Mouse (Mus musculus) cerebellum, adult 11-12 months (tissue): ENCODE results near the gene Itgb1.

Source experiments
- DNase-seq: peaks from one replicate; pipeline ENCODE4 v3.0.0; 2022

The Itgb1 gene

GRCm38 (mm10) chr8:128685507-128686428 is at the start of gene Itgb1:
TSS of gene Itgb1 (plus strand) at chr8:128685654.
- DNase-seq, result peak; percentile 92

- no peak for DNase-seq
These were observed 42.4 kb upstream of the Itgb1 start for GRCm38 (mm10) chr8:128643104-128643503.

GRCm38 (mm10) chr8:128645452-128645851 is 40.0 kb upstream of the Itgb1 start:
- no peak for DNase-seq

DNA sequence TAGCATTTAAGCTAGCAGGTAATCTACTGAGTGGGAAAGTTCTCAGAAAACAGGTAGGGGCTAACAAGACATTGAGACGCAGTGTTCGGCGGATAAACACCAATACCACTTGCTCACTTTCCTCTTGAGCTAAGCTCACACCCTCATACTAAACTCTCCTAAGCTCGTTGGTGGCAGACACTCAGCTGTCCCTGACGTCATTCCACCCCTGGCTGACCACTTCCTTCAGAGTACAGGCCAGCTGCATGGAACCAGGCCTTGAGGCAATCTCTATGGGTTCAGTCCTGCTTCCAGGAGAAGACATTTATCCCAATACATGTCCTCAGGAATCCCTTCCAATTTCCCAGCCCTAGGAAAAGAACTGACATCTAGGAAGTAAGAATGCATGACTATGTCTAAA is 39.0 kb upstream of the Itgb1 start:
- DNase-seq, result no peak

DNA sequence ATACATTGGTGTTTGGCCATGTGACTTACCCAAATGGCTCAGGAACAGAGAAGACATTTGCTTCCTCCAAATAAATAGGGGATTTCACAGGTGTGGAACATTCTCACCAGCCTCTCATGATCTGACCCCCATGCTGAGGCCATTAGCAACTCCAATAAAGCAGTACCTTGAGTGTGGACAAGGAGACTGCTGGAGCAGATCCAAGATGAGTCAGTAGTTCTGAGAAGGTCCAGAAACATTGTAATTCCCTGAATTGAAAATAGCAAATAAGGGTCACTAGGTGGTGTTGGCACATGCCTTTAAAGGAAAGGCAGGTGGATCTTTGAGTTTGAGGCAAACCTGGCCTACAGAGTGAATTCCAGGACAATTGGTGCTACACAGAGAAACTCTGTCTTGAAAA is 37.4 kb upstream of the Itgb1 start:
- DNase-seq, result no peak

DNA sequence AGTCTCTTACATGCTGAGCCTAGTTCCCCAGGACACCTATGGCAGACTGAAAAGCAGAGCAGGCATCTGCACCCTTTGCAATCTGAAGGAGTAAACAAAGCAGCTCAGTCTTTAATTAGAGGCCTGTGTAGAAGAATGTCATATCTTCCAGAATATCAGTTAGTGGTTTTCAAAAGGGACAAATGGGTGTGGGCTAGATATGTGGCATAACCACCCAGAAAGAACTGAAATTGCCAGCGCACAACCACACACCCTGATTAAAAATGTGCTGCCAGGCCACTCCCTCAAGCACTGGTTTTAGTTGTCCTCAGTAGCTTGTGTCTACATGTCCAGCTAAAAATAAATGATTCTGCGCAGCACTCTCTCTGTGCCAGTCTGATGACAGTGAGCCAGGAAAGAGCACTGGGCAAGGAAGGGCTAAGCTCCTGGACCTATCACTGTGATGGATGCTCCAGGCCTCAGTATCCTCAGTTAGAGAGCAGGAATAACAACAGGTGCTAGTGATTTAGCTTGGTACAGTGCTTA is 35.1 kb upstream of the Itgb1 start:
- DNase-seq, result no peak

- no peak for DNase-seq
These were observed 32.9 kb upstream of the Itgb1 start for GRCm38 (mm10) chr8:128652399-128653109.

- no peak for DNase-seq
These were observed 31.7 kb upstream of the Itgb1 start for GRCm38 (mm10) chr8:128653642-128654364.

DNA sequence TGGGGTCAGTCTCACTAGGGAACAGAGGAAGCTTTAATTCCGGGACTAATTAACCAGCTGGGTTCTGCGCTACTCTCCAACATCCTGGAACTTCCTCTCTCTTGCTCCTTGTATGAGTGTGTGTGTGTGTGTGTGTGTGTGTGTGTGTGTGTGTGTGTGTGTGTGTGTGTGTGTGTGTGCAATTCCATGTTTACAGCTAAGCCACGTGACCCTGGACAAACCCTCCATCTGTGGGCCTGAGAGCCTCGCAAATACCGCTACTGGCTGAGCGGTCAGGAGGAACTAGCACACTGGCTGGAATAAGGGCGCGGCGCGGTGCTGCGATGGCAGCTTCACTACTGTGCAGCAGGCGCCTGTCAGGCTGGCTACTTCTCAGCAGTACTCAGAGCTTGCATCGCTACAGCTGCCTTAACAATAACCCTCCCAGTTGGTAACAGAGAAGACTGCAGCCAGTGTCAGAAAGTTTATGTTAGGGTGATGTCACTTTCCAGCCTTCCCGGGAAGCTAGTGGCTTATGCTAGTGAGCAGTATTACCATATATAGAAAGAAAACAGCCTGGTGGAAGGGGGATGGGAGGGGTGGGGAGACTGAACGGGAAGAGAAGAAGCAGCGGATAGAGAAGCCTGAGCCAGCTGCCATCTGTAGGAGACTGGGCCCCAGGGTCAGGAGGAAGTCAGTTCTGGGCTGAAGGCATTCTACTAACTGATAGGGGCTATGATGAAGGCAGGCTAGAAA is 30.9 kb upstream of the Itgb1 start:
- DNase-seq, result peak; percentile 23

DNA sequence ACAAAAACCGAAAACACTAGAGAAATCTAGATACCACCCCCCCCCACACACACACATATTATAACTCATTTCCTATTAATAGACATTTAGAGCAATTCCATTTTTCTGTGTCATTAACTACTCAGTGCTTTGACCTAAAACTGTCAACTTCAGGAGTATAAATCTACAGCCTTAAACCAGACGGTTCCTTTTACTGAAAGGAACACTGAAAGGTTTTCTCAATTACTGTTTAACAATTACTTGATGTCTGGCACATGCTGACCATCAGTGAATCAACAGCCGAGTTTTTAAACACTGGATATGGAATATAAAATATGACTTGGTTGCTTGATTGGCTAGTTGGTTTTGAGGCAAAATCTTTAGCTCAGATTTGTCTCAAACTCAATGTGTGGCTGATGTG is 23.3 kb upstream of the Itgb1 start:
- no peak for DNase-seq

DNA sequence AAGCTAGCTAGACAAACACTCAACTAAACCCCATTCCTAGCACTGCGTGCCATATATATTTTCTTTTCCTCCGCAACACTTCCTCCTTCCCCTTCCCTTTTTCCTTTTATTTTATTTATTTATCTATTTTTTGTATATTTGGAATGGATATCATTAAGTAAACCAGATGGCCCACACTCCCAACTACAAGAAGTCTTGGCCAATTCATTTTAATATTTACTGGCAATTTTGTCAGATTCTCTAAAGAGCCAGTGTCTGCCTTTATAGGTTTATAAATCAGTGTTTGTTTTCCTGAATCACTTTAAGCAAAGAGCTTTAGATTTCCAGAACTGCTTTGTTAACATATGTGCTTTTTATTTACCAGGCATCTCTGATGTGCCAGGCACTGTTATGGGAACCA is 22.8 kb upstream of the Itgb1 start:
- DNase-seq, result no peak

DNA sequence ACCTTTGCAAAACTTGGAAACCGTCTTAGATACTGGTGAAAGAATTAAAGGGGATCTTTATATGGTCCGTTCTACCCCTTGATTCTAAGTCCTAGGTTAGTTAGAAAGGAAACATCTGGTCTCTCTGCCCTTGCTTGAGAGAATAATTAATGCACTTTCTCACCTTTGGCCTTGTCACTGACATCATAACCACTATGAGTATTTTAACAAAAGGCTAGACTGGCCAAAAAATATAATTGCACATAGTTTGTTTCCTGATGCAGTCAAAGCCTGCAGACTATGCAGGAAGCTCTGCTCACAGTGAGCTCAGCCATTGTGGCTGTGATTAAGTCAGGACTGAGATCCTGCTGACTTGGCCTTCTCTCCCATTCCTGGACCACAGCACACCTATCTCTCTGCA is 22.3 kb upstream of the Itgb1 start:
- DNase-seq, result no peak

DNA sequence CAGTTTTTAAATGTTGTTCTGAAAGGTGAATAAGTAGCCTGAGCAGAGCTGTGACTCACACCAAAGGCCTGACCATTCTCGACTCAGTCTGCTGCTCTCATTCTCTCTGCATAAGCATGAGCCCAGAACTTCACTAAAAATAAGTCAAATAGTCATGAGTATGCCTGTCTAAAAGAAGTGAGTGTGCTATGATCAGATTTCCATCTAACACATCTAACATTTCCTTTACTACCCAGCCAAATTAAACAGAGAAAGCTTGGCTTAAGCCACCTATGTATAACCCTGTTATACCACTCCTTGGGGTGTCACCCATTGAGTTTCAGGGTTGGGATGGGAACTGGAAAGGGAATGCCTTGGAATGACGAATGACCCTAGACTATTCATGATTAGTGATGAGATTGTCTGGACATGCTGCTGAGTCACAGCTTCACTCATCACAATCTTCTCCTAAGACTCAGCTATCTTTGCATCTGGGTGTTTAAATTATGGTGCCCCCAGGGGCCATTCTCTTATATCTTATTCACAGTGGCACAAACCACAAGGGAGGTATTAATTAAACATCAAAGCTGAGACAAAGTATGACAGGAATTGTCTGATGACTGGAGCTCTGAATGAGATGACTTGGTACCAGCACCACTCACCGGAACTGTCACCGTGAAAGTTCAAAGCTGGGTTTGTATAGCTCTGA is 18.7 kb upstream of the Itgb1 start:
- no peak for DNase-seq

GRCm38 (mm10) chr8:128671813-128672212 is 13.6 kb upstream of the Itgb1 start:
- no peak for DNase-seq

GRCm38 (mm10) chr8:128672441-128672840 is 13.0 kb upstream of the Itgb1 start:
- DNase-seq, result no peak

GRCm38 (mm10) chr8:128672950-128673349 is 12.5 kb upstream of the Itgb1 start:
- DNase-seq, result no peak

- no peak for DNase-seq
These were observed 9.4 kb upstream of the Itgb1 start for GRCm38 (mm10) chr8:128675848-128676629.

GRCm38 (mm10) chr8:128679909-128680308 is 5.5 kb upstream of the Itgb1 start:
- no peak for DNase-seq

- no peak for DNase-seq
These were observed 4.7 kb upstream of the Itgb1 start for GRCm38 (mm10) chr8:128680548-128681325.

DNA sequence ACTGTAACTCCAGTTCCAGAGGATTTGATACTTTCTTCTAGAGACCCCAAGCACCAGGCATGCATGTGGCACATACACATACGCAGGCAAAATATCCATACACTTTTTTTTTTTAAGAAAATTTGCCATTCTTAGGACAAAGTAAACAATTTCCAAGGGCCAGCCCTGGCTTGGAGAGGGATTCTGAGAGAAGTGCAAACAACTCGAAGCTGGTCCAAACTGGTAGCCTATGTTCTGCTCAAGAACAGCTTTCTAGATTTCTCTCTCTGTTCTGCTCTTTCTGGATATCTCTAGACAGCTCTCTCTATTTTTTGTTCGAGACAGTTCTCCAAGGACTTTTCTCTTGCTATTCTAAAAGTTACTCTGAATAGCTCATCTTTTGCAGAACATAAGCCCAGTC is 3.5 kb upstream of the Itgb1 start:
- no peak for DNase-seq
